Mouse (Mus musculus): ENCODE measurements around the gene Irf1.

DNA sequence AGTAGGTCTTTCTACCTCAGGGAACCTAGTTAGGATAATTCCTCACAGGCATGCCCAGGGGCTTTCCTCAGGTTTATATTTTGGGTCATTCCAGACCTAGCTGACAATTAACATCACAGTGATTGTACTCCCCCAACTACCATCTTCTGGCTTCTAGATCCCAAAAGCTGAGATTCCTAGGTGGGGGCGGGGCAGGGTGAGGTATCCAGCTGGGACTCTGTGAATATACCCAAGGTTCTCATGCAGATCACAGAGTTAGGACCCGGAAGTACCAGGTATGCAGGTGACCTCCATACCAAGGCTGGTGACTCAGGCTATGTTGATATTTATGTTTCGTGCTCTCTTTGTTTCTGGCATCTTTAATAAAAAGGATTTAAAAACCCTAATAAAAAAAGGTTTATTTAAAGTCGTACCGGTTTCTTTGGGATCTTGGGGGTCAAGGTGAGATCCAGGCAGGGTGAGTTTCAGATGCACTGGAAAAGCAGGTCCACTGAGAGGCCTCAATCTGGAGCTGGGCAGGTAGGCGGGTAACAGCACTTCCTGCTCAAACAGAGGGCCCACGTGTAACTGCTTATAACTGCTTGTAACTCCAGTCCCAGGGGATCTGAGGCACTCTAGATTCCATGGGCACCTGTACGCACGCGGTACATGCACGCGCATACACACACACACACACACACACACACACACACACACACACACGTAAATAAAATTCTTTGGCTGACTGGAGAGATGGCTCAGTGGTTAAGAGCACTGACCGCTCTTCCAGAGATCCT is 34.9 kb downstream of the Irf1 start:
- no peak for TF ChIP-seq CTCF (conservative IDR thresholded peaks at IDR 0.05; ENCODE audit: low read length)
- TF ChIP-seq POU5F1 (IDR thresholded peaks at IDR 0.05; ENCODE audit: borderline replicate concordance, low read length), result no peak
- no peak for TF ChIP-seq NANOG (IDR thresholded peaks at IDR 0.05; ENCODE audit: borderline replicate concordance, low read length)

All from E14TG2a.4 (cell line).